Mouse (Mus musculus): ENCODE measurements around the gene Rrp7a.
"Not testable (repeated sequence)": the region's sequence is repeated elsewhere in the genome, so short reads cannot be mapped to it uniquely, and the experiment has no call there.

DNA sequence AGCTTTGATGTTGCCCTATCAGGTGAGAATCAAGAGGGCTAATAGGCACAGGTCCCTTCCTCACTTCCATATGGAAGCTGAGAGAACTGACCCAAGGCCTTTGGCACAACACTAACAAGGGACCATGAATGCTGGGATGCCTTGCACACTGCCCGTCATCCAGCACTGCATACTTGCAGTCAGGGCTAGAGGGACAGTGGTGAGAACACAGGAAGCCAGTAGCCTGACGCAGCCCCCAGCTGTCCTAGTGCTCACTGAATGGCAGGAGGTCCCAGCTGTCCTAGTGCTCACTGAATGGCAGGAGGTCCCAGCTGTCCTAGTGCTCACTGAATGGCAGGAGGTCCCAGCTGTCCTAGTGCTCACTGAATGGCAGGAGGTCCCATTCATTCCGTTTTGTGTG is 4.4 kb upstream of the Rrp7a start:
- not testable (repeated sequence) for TF ChIP-seq GATA1, TAL1 (IDR thresholded peaks at IDR 0.05; ENCODE audit: low read length)

Data from erythroblast, embryonic 14.5 days (primary cell).